Mouse (Mus musculus) lung, embryonic 16.5 days (tissue): ENCODE data around the gene Magea5. TPM values are rescaled to one million over a fixed set of nuclear protein-coding genes. Genes with fewer than 3 reads are reported as not detected.
"Not testable (repeated sequence)": the region's sequence is repeated elsewhere in the genome, so short reads cannot be mapped to it uniquely, and the experiment has no call there.

Experiments used
- ATAC-seq: fragments of 200-750 bp; cut with Nextera tagmentation; 2 replicates; pipeline ENCODE4 v1.8.0; 2017; ENCODE audit warnings: low read depth, mild to moderate bottlenecking, moderate library complexity
- H3K27ac ChIP-seq: fragments of 300-500 bp; sonication (generic); 2 replicates; pipeline ENCODE4 v1.5.1; 2014; ENCODE audit warnings: mild to moderate bottlenecking, control low read depth, low read length
- H3K27me3 ChIP-seq: fragments of 300-500 bp; sonication (generic); 2 replicates; pipeline ENCODE4 v1.6.1; 2014; ENCODE audit warnings: low read depth, low read length, mixed read lengths; ENCODE audit not compliant: control insufficient read depth, insufficient read depth
- H3K36me3 ChIP-seq: fragments of 300-500 bp; sonication (generic); 2 replicates; pipeline ENCODE4 v1.6.1; 2014; ENCODE audit warnings: low read length; ENCODE audit not compliant: control insufficient read depth, insufficient read depth
- H3K4me1 ChIP-seq: fragments of 300-500 bp; sonication (generic); replicated peaks from 2 replicates; pipeline ENCODE4 v1.6.1; 2014; ENCODE audit warnings: low read length, mixed read lengths; ENCODE audit not compliant: control insufficient read depth, insufficient read depth
- H3K4me2 ChIP-seq: fragments of 300-500 bp; sonication (generic); 2 replicates; pipeline ENCODE4 v1.6.1; 2014; ENCODE audit warnings: low read depth, low read length, control low read depth
- H3K4me3 ChIP-seq: fragments of 300-500 bp; sonication (generic); 2 replicates; pipeline ENCODE4 v1.5.1; 2014; ENCODE audit warnings: mild to moderate bottlenecking, low read length, control low read depth
- H3K9ac ChIP-seq: fragments of 300-500 bp; sonication (generic); 2 replicates; pipeline ENCODE4 v1.6.1; 2014; ENCODE audit warnings: low read length, control low read depth
- H3K9me3 ChIP-seq: fragments of 300-500 bp; sonication (generic); 2 replicates; pipeline ENCODE4 v1.6.1; 2016; ENCODE audit warnings: low read length; ENCODE audit not compliant: control insufficient read depth
- WGBS: fragments of 180-500 bp; shearing (Covaris S2); extraction: QIAGEN DNeasy Blood & Tissue Kit; methylation state at CpG from one replicate; pipeline ENCODE4 v1.1.7; 2014; 5-methylcytosine and 5-hydroxymethylcytosine counted together
- polyA plus RNA-seq: library from polyadenylated mRNA; unstranded; fragments of >200 nt; fragmentation: Nextera tagmentation; extraction: Ambion mirVana; gene quantifications from 2 replicates; pipeline ENCODE4 v1.2.1, GENCODE M21; 2015

The Magea5 gene
- polyA plus RNA-seq = not detected in 2 replicates

DNA sequence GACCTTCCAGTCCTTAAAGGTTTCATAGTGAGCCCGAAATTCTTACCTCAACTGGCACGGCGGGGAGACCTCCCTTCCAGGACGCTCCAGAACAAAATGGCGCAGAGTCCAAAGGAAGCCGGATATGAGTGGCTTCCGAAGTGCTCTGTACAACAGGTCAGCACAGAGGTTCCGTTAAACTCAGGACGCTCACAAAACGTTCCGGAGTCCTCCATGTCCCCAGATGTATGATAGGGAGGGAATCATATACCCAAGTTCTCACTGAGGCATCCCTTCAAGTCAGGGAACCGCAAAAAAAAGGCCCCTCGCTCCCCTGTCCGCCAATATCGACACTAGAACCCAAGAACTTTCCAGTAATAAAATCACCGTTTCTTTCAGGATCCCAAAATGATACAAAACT lies at the start of gene Magea5:
TSS of gene Magea5 (minus strand) at position 101 of the 400 bp plus-strand sequence.
- H3K9me3 ChIP-seq, H3K4me3 ChIP-seq, H3K4me2 ChIP-seq, H3K36me3 ChIP-seq, H3K27ac ChIP-seq, H3K4me1 ChIP-seq, H3K27me3 ChIP-seq, H3K9ac ChIP-seq, ATAC-seq: not testable (repeated sequence)
- WGBS = 92% methylated on average over 13 of the region's 16 CpGs

DNA sequence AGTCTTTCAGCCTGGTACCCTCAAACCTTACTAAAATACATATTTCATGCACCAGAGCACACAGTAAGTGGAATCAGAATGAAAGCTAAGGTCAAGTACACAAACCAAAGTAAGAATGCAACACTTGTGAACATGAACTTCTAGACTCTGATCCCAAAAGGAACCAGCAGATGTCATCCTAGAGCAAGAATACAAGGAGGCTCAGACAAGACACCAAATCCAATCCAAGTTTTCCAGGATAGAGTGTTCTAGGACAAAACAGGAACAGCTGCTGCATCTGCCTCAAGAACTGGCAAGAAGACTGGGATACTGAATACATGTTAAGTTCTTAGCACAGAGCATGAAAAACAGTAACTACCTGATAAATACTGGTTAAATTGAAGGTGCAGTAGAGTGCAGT lies 35.1 kb upstream of the Magea5 start:
- Histone ChIP-seq H3K9me3 (no peaks in the 10 kb centered on the region), H3K4me1 (no peaks in the 10 kb centered on the region), H3K4me2 (no peak overlapping the region), H3K27ac (no peak overlapping the region), H3K9ac (no peak overlapping the region), H3K4me3 (no peak overlapping the region), H3K27me3 (no peaks in the 10 kb centered on the region), H3K36me3 (no peaks in the 10 kb centered on the region)
- ATAC-seq = no peak

DNA sequence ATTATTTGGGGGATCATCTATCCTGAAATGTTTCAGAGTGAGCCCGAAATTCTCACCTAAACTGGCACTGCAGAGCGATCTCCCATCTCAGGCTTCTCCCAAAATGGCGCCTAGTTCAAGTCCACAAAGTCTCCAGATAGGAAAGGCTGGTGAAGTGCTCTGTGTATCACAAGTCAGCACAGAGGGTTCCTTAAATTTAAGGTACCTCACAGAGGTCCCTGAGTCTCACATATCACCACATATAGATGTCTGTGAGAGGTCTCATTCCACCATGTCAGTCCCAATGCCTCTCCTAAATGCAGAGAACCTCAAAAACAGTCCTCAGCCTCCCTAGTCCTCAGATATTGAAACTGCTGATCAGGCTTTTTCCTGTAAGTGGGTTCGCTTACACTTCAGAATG lies 30.6 kb upstream of the Magea5 start, which contains the start of gene Magea2:
TSS of gene Magea2 (minus strand) at position 101 of the 400 bp plus-strand sequence.
- H3K9me3 ChIP-seq, H3K4me2 ChIP-seq, H3K9ac ChIP-seq, ATAC-seq, H3K27ac ChIP-seq, H3K4me1 ChIP-seq, H3K27me3 ChIP-seq, H3K36me3 ChIP-seq, H3K4me3 ChIP-seq: not testable (repeated sequence)
- WGBS = 77% methylated on average over 3 of the region's 4 CpGs

DNA sequence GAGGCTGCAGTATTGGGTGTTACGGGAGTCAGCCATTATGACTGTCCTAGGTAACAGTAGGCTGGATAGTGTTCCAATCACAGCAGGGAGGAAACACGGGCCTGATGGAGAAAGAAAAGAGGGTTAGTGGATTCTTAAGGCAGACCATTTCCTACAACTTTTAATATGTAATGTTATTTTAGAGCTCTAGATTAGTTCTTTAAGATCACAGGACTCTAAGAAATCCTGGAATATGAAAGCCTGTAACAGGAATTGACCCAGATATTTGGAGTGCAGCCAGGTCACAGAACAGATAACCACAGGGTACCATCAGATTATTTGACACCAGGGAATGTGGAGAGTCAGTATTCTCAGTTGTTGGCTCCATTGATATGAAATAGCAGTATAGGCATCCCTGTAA lies 26.7 kb upstream of the Magea5 start, which contains the start of gene Magea1:
TSS of gene Magea1 (minus strand) at position 101 of the 400 bp plus-strand sequence.
- not testable (repeated sequence) for H3K4me3 ChIP-seq, H3K27ac ChIP-seq, H3K27me3 ChIP-seq, H3K4me1 ChIP-seq, H3K4me2 ChIP-seq, H3K36me3 ChIP-seq, ATAC-seq, H3K9me3 ChIP-seq, H3K9ac ChIP-seq
- no CpG with 5 or more reads among the region's 2 CpGs for WGBS

Other genes with a start within 250 kb of the Magea5 start
- gene Cldn34b1, start 172.9 kb downstream of the Magea5 start, polyA plus RNA-seq = not detected in 2 replicates
- gene Magea6, start 127.2 kb downstream of the Magea5 start, polyA plus RNA-seq = not detected in 2 replicates
- gene Magea3, start 113.6 kb downstream of the Magea5 start, polyA plus RNA-seq = not detected in 2 replicates
- not detected in 2 replicates for gene Magea8, start 67.3 kb downstream of the Magea5 start, polyA plus RNA-seq
- gene Magea1, start 26.6 kb upstream of the Magea5 start, polyA plus RNA-seq = not detected in 2 replicates
- gene Magea2, start 30.5 kb upstream of the Magea5 start, polyA plus RNA-seq = not detected in 2 replicates
- gene Cldn34b2, start 65.3 kb upstream of the Magea5 start, polyA plus RNA-seq = not detected in 2 replicates
- gene Sat1, start 153.3 kb upstream of the Magea5 start, polyA plus RNA-seq = 160 and 174 TPM in 2 replicates
- 51.8 and 52.2 TPM in 2 replicates for gene Acot9, start 199.3 kb upstream of the Magea5 start, polyA plus RNA-seq